Mouse (Mus musculus) R1 (cell line): ENCODE results near the gene Lysmd3.
"Not testable (repeated sequence)": the region's sequence is repeated elsewhere in the genome, so short reads cannot be mapped to it uniquely, and the experiment has no call there.

Experiments used
- DNase-seq: peaks from one replicate; pipeline ENCODE4 v3.0.0-alpha.2; 2018; ENCODE audit warnings: low read depth, low spot score

The Lysmd3 gene

DNA sequence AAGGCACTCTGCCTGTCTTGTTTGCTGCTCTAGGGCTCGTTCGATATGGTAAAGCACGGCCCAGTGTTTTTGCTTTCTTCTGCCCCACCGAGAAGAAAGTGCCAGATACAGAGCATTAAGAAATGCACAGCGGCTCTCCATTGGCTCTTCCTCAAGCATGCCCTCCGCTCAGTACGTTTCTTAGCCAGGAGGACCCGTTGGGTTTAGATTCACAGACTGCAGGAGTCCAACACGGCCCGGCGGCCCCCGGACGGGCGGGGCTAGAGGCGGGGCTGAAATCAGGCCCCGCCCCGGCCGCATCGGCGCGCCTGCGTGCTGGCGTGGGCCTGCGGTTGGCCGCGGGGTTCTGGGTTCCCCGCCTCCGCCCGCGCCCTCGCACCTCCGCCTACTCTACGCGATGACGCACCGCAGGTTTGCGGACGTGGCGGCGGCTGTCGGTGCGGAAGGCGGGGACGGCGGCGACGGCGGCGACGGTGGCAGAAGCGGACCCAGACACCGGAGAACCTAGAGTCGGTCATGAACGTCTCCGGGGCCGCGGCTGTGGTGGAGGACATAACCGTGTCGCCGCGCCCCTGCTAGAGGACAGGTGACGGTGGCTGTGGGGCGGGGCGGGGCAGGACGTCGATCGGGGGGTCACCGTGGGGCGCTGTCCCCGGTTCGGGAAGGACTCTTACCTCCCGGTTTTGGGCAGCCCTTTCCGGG, at the start of gene Lysmd3:
Gene Lysmd3, plus strand, starts transcription at position 313 of the 702 bp plus-strand sequence.
- DNase-seq = peak; percentile 92

- DNase-seq = no peak
Measured at GRCm38 (mm10) chr13:81610349-81610748, 47.1 kb upstream of the Lysmd3 start.

- not testable (repeated sequence) for DNase-seq
Measured at GRCm38 (mm10) chr13:81627861-81628260, 29.6 kb upstream of the Lysmd3 start.

DNA sequence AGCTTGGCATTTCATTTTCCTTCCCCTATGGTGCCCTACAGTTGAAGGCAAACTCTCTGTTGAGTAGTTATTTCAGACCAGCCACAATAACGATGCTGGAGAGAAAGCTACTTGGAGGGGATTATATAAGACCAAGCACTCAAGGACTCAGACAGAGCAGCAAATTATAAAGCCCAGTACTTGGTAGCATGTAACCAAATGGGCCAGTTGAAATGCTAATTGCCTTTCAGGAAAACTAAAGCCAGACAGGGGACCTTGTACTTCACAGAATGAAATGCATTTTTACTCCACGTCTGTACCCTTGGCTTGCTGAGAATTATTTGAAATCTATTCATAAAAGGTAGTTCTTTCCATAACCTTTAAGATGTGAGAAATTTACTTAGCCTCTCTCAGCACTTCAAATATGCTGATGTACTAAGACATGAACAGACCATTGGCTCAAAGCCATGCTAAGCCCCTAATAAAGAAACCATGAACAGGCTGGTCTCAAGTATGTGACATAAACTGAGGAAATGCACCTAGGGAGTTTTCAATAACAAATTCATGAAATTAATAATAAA, 28.8 kb upstream of the Lysmd3 start:
- DNase-seq = no peak

- no peak for DNase-seq
Measured at GRCm38 (mm10) chr13:81629395-81629794, 28.1 kb upstream of the Lysmd3 start.

DNA sequence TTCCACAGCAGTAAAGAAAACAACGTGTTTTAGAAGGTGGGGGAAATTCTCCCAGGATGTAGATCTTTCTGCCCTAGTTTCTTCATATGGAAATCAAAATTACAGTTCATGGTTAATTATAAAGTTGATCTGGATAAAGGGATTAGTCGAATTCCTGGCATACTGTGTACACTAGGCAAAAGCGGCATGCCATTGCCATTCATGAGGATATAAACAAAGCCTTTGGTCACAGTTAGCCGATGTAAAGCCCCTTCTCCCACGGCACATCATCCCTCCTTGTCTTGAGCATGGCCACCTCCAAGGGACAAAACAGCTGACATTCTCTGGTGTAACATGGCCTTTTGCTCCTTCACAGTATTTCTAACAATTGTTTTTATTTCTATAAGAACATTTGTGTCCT, 26.9 kb upstream of the Lysmd3 start:
- no peak for DNase-seq

DNA sequence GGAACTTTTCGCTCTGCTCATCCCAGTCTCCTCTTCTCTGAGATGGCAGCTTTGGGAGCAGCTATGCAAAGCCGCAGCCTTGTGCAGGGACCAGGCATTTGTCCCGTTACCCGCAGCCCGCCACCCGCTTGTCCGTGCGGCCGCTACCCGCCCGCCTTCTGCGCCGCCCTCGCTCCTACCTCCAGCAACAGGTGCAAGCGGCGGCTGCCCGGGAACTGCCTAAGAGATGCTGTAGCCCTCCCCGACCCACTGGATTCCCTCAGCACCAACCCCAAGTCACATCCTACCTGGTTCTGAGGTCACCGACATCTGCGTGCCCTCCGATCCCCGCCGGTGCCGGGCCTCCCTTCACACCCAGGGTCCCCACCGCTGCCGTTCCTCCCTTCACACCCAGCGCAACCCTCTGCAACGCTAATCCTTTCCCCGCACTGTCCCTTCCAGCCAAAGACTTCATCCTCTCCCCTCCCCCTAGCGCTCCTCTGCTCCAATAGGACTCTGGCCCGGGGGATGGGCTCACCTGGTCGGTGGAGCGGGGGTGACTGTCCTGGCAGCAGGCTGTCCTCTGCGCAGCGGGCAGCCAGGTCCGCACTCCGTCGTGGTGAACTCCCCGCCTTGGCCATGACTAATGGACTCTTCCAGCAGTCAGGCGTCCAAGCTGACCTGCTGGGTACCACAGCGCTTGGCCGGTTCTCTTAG, 24.6 kb upstream of the Lysmd3 start, which contains the start of gene Adgrv1:
Gene Adgrv1, minus strand, starts transcription at position 435 of the 696 bp plus-strand sequence.
- DNase-seq = peak; percentile 98

- no peak for DNase-seq
Measured at GRCm38 (mm10) chr13:81639624-81640023, 17.8 kb upstream of the Lysmd3 start.

- DNase-seq = no peak
Measured at GRCm38 (mm10) chr13:81640881-81641280, 16.6 kb upstream of the Lysmd3 start.

DNA sequence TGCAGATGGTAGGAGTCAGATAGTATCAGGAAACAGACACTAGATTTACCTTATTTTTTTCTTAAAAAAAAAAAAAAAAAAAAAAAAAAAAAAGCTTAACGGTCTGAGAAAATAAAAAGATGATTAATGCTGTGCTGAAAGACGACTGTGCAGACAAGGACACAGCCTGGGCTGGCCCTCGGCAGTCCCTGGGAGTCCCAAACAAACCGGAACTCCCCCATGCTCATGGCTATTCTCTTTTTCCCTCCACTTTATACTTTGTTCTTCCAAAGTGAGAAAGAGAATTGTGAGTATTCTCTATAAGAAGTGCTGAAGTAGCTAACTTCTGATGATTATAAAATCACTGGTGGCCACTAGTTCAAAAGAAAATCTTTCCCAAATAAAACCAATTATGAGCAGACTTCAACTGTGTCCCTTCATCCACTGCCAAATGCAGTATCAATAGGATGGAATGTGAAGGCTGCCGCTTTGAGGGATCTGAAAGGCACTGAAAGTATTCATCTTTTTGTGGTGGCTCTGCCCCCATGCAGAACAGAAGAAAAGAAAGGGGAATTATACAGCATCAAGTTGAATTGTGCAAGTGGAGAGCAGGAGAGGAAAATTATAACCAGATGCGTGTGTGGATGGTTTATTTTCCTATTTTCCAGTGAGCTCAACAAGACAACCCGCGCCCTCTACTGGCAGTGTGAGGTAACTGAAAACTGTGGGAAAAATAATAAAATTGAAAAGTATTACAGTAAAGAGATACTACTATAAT, 16.0 kb upstream of the Lysmd3 start:
- peak; percentile 59 for DNase-seq

GRCm38 (mm10) chr13:81642491-81643149, 14.8 kb upstream of the Lysmd3 start:
- no peak for DNase-seq

- peak; percentile 87 for DNase-seq
Measured at GRCm38 (mm10) chr13:81644047-81644565, 13.4 kb upstream of the Lysmd3 start.

- DNase-seq = no peak
Measured at GRCm38 (mm10) chr13:81646348-81646747, 11.1 kb upstream of the Lysmd3 start.

GRCm38 (mm10) chr13:81650382-81650781, 7.1 kb upstream of the Lysmd3 start:
- DNase-seq = not testable (repeated sequence)

DNA sequence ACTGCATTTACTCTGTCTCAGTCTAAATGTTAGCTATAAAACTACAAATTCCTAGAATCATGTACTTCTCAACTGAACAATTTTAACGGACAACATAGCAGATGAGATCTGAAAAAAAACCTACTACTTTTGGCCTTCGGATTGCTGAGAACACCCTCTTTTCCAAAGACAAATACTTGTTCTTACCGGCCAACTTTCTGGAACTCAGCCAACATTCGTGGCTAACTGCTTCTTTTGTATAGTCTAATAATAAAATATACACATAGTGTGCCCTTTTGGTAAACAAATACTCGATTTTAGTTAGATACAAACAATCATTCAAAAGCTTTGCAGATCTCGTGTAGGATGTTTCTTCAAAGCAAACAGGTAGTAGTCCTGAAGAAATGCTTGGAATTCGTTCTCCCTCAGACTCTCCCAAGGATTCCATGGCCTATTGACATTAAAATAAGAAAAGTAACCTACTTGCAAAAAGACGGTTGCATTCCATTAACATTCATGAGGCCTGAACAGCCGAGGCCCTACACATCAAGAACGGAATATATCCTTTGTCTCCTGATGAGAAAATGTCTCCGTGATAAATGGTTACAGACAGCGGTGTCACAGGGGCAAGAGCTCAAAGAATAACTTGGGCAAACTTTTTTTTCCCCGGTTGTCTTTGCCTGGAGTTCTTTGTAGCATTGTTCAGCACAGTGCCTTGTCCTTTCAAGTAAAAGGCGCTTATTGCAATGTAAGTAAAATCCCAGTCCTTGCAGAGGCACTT, 1.2 kb upstream of the Lysmd3 start:
- peak; percentile 95 for DNase-seq

DNA sequence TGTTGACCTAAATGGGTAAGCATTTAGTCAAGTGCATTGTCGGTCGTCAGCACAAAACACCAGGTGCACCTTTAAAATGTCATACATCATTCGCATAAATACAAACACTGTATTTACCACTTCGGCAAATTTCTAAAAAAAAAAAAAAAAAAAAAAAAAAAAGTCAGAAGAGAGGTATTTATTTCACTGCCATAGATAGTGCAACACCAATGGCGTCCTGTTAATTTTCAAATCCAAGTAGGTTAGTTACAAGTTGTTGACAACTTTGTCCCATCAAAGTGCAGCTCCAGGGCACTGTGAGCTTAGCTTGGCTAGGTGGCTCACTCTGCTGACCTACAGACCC, 484 bp upstream of the Lysmd3 start:
- DNase-seq = no peak

DNA sequence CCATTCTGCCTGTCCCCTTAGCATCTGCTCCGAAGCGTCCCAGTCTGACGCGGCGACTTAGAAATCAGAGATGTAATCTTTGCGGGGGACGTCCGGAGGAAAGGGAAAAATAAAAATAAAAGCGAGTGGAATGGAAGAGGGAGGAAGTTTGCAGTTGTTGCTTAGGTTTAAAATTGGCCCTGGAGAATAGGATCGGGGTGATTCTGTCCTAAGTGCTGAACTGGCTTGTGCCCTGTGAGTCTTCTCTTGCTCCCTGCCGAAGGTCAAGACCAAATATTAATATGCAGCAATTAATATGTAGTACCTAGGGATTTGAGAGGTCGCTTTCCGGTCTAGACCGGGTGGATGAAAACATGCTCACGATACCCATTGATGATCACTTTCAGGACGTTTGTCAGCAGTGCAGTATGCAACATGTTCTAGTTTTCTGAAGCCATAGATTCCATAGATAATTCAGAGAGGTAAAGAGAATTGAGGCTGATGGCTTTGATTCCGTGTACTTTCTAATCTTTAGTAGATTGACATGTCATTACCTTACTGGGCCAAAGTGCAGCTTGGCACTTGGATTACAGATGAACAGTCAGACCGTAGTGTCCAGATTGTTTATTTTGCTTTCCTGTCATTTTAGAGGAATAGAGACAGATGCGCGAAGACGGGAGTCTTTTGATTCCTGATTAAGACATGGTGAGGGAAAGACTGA, 740 bp downstream of the Lysmd3 start:
- no peak for DNase-seq

DNA sequence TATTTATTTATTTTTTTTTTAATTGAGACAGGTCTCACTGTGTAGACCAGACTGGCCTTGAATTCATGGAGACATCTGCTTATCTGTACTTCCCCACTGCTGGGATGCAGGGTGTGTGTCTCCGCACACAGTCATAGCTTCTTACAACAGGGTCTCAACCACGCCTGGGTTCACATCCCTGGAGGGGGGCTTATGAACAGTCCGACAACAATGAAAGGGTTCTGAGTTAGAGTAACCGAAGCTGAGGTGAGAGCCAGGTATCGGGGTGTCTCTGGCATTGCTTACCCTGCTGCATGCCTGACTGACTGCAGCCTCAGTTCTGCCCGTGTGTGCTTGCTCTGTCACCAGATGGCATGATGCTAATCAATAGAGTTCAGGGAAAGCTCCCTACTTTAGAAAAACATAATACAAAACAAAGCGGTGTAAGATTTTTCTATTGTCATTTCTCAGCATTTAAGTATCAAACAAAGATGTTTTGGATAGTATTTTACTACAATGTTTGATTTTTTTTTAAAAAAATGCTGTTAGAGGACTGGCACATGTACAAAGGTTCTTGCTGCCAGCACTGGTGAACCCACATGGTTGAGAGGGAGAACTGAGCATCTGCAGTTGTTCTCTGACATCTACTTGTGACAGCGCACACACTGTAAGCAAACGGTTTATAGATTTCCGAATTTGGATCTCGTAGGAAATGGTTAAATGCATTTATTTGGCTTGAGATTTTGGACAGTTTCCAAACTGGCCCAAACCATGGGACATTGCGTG, 6.3 kb downstream of the Lysmd3 start:
- DNase-seq = no peak

- DNase-seq = no peak
Measured at GRCm38 (mm10) chr13:81664331-81664698, 6.9 kb downstream of the Lysmd3 start.
